Mouse (Mus musculus) heart, postnatal 0 days (tissue): ENCODE results near the gene Glo1. TPM values are rescaled to one million over a fixed set of nuclear protein-coding genes. Genes with fewer than 3 reads are reported as not detected.

ENCODE experiments used
- ATAC-seq: fragments of 200-750 bp; cut with Nextera tagmentation; 2 replicates; pipeline ENCODE4 v1.8.0; 2017; ENCODE audit warnings: low read depth, moderate number of reproducible peaks, moderate library complexity; ENCODE audit not compliant: insufficient read depth
- DNase-seq: peaks from one replicate; pipeline ENCODE4 v3.0.0-alpha.2; 2016; ENCODE audit warnings: low spot score
- H3K27ac ChIP-seq: fragments of 300-500 bp; sonication (generic); 2 replicates; pipeline ENCODE4 v1.5.1; 2014; ENCODE audit warnings: low read depth, mild to moderate bottlenecking
- H3K27me3 ChIP-seq: fragments of 300-500 bp; sonication (generic); 2 replicates; pipeline ENCODE4 v1.6.1; 2014; ENCODE audit warnings: low read length, mixed read lengths; ENCODE audit not compliant: control insufficient read depth, insufficient read depth
- H3K36me3 ChIP-seq: fragments of 300-500 bp; sonication (generic); replicated peaks from 2 replicates; pipeline ENCODE4 v1.6.1; 2014; ENCODE audit warnings: low read length, mixed read lengths; ENCODE audit not compliant: control insufficient read depth, insufficient read depth
- H3K4me1 ChIP-seq: fragments of 300-500 bp; sonication (generic); 2 replicates; pipeline ENCODE4 v1.6.1; 2014; ENCODE audit warnings: antibody characterized with exemption; ENCODE audit not compliant: control insufficient read depth, insufficient read depth
- H3K4me2 ChIP-seq: fragments of 300-500 bp; sonication (generic); 2 replicates; pipeline ENCODE4 v1.6.1; 2014; ENCODE audit warnings: low read depth, mild to moderate bottlenecking, low read length, moderate library complexity
- H3K4me3 ChIP-seq: fragments of 300-500 bp; sonication (generic); 2 replicates; pipeline ENCODE4 v1.5.1; 2014; ENCODE audit warnings: low read depth, low read length
- H3K9ac ChIP-seq: fragments of 300-500 bp; sonication (generic); replicated peaks from 2 replicates; pipeline ENCODE4 v1.6.1; 2014; ENCODE audit warnings: low read depth, low read length, mixed read lengths
- H3K9me3 ChIP-seq: fragments of 300-500 bp; sonication (generic); replicated peaks from 2 replicates; pipeline ENCODE4 v1.6.1; 2016; ENCODE audit warnings: low read length; ENCODE audit not compliant: control insufficient read depth
- CTCF ChIP-seq: IDR thresholded peaks from 2 replicates; pipeline ENCODE4 v1.5.1; 2016; ENCODE audit warnings: antibody characterized with exemption, control low read depth, low read depth
- EP300 ChIP-seq: IDR thresholded peaks from 2 replicates; pipeline ENCODE4 v1.6.1; 2016; ENCODE audit warnings: antibody characterized with exemption, low read depth
- WGBS: fragments of 180-500 bp; shearing (Covaris S2); extraction: QIAGEN DNeasy Blood & Tissue Kit; methylation state at CpG from one replicate; pipeline ENCODE4 v1.1.7; 2014; 5-methylcytosine and 5-hydroxymethylcytosine counted together
- polyA plus RNA-seq: library from polyadenylated mRNA; unstranded; fragments of >200 nt; fragmentation: Nextera tagmentation; extraction: Ambion mirVana; gene quantifications from 2 replicates; pipeline ENCODE4 v1.2.1, GENCODE M21; 2015
- total RNA-seq: library from RNA; depleted of rRNA; stranded (reverse); fragments of >200 nt; gene quantifications from 2 replicates; pipeline ENCODE4 v1.2.3, GENCODE M21; 2014; ENCODE audit warnings: low replicate concordance; rRNA removed

Glo1 gene
- total and polyA plus RNA-seq, 2 experiments from 2014 or later: 143 to 184 TPM

GRCm38 (mm10) chr17:30549899-30550773 is 76.5 kb downstream of the Glo1 start:
- Histone ChIP-seq H3K4me2 (peak overlapping the region; percentile 27), H3K4me3 (no peak overlapping the region), H3K27me3 (no peaks in the 10 kb centered on the region), H3K9me3 (no peaks in the 10 kb centered on the region), H3K4me1 (peaks cover 27% of the 10 kb centered on the region; the same call in 1 of the 2 replicates), H3K36me3 (no peaks in the 10 kb centered on the region), H3K9ac (no peak overlapping the region), H3K27ac (peak overlapping the region; percentile 84)
- peak; percentile 61 for ATAC-seq
- TF ChIP-seq CTCF (no peak), EP300 (no peak)
- DNase-seq: no peak
- 34% methylated on average over 9 of the region's 9 CpGs for WGBS

- Histone ChIP-seq H3K4me3 (no peak overlapping the region), H3K4me2 (0 out of 2 replicates have a peak overlapping the region, but pooled peaks have one; percentile 6), H3K36me3 (no peaks in the 10 kb centered on the region), H3K4me1 (peaks cover 32% of the 10 kb centered on the region), H3K9ac (0 out of 2 replicates have a peak overlapping the region, but pooled peaks have one; percentile 14), H3K27me3 (no peaks in the 10 kb centered on the region), H3K27ac (peak overlapping the region; percentile 15; the same call in 1 of the 2 replicates), H3K9me3 (no peaks in the 10 kb centered on the region)
- ATAC-seq: no peak
- 10% methylated on average over 8 of the region's 8 CpGs for WGBS
- DNase-seq: peak; percentile 34
- TF ChIP-seq CTCF: no peak
- no peak for TF ChIP-seq EP300
These were observed 87.6 kb downstream of the Glo1 start for GRCm38 (mm10) chr17:30539098-30539497.

GRCm38 (mm10) chr17:30536651-30537050 is 90.0 kb downstream of the Glo1 start:
- H3K9ac ChIP-seq: no peak overlapping the region
- no peak overlapping the region for H3K27ac ChIP-seq
- H3K36me3 ChIP-seq: no peaks in the 10 kb centered on the region
- no peaks in the 10 kb centered on the region for H3K9me3 ChIP-seq
- no peaks in the 10 kb centered on the region for H3K27me3 ChIP-seq
- H3K4me3 ChIP-seq: no peak overlapping the region
- H3K4me1 ChIP-seq: peaks cover 21% of the 10 kb centered on the region
- WGBS: 82% methylated on average over 5 of the region's 5 CpGs
- no peak for TF ChIP-seq EP300
- DNase-seq (no peak), ATAC-seq (no peak)
- no peak overlapping the region for H3K4me2 ChIP-seq

Other genes starting within 250 kb of the Glo1 start
- 30.3 and 36.4 TPM in 2 replicates for gene Btbd9, start 50.4 kb downstream of the Glo1 start, total RNA-seq
- gene Btbd9, start 50.4 kb downstream of the Glo1 start, polyA plus RNA-seq: 26.2 and 31.0 TPM in 2 replicates
- gene Dnah8, start 2.5 kb downstream of the Glo1 start, total RNA-seq: 1.5 and 2.0 TPM in 2 replicates
- gene Dnah8, start 2.5 kb downstream of the Glo1 start, polyA plus RNA-seq: 0.33 and 0.59 TPM in 2 replicates